Mouse (Mus musculus) forebrain, embryonic 13.5 days (tissue): ENCODE data around the gene Rpl18a. TPM values are rescaled to one million over a fixed set of nuclear protein-coding genes. Genes with fewer than 3 reads are reported as not detected.

ENCODE experiments used
- ATAC-seq: fragments of 200-750 bp; cut with Nextera tagmentation; 2 replicates; pipeline ENCODE4 v1.8.0; 2017
- H3K27ac ChIP-seq: fragments of 300-500 bp; sonication (generic); 2 replicates; pipeline ENCODE4 v1.5.1; 2015; ENCODE audit warnings: inconsistent platforms, mild to moderate bottlenecking, moderate library complexity
- H3K27me3 ChIP-seq: fragments of 300-500 bp; sonication (generic); 2 replicates; pipeline ENCODE4 v1.6.1; 2015; ENCODE audit warnings: mild to moderate bottlenecking, inconsistent platforms
- H3K36me3 ChIP-seq: fragments of 300-500 bp; sonication (generic); 2 replicates; pipeline ENCODE4 v1.6.1; 2015; ENCODE audit warnings: mild to moderate bottlenecking, inconsistent platforms; ENCODE audit not compliant: poor library complexity, severe bottlenecking
- H3K4me1 ChIP-seq: fragments of 300-500 bp; sonication (generic); 2 replicates; pipeline ENCODE4 v1.6.1; 2015; ENCODE audit warnings: inconsistent platforms
- H3K4me2 ChIP-seq: fragments of 300-500 bp; sonication (generic); 2 replicates; pipeline ENCODE4 v1.6.1; 2015; ENCODE audit warnings: inconsistent platforms, mild to moderate bottlenecking, moderate library complexity
- H3K4me3 ChIP-seq: fragments of 300-500 bp; sonication (generic); 2 replicates; pipeline ENCODE4 v1.5.1; 2015; ENCODE audit warnings: mild to moderate bottlenecking, inconsistent platforms
- H3K9ac ChIP-seq: fragments of 300-500 bp; sonication (generic); 2 replicates; pipeline ENCODE4 v1.6.1; 2015; ENCODE audit warnings: mild to moderate bottlenecking, inconsistent platforms
- H3K9me3 ChIP-seq: fragments of 300-500 bp; sonication (generic); replicated peaks from 2 replicates; pipeline ENCODE4 v1.6.1; 2016; ENCODE audit warnings: inconsistent platforms
- WGBS: fragments of 180-500 bp; shearing (Covaris S2); methylation state at CpG from one replicate; pipeline ENCODE4 v1.1.7; 2015; 5-methylcytosine and 5-hydroxymethylcytosine counted together
- polyA plus RNA-seq: library from polyadenylated mRNA; unstranded; fragments of >200 nt; fragmentation: Nextera tagmentation; extraction: Ambion mirVana; gene quantifications from 2 replicates; pipeline ENCODE4 v1.2.1, GENCODE M21; 2015

The Rpl18a gene
- 3,255 and 3,517 TPM in 2 replicates for polyA plus RNA-seq

- Histone ChIP-seq H3K27me3 (peaks cover 33% of the 10 kb centered on the region), H3K4me1 (peaks cover 22% of the 10 kb centered on the region), H3K9me3 (no peaks in the 10 kb centered on the region), H3K4me2 (peak within 1 kb of the TSS; percentile 98), H3K4me3 (peak within 1 kb of the TSS; percentile 88), H3K36me3 (peaks cover 31% of the 10 kb centered on the region), H3K9ac (peak within 1 kb of the TSS; percentile 91), H3K27ac (peak within 1 kb of the TSS; percentile 53)
- under 1% methylated on average over 60 of the region's 60 CpGs for WGBS
- ATAC-seq, result peak; percentile 98
Measured at GRCm38 (mm10) chr8:70897021-70897680, at the start of gene Rpl18a. TSS of gene Rpl18a (minus strand) at chr8:70897412.

DNA sequence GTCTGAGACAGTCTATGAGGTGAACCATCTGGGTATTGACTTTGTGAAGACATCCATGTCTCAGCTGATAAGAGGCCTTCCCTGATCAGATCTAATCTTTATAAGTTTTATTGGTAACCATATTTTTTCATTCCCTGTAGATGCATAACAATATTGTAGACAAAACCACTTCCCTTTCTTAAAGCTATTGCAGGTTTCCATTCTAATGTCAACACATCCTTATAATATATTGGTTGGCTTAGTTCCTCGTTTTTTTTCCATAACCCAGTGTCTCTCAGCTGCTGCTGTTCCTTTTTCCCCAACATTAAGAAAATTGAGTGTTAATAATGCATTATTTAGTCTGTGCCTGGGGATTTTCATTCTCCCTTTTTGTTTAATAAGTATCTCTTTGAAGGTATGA is 46.0 kb upstream of the Rpl18a start:
- Histone ChIP-seq H3K4me3 (no peak overlapping the region), H3K36me3 (no peaks in the 10 kb centered on the region)
- WGBS, result 43% methylated on average over 1 of the region's 1 CpGs

DNA sequence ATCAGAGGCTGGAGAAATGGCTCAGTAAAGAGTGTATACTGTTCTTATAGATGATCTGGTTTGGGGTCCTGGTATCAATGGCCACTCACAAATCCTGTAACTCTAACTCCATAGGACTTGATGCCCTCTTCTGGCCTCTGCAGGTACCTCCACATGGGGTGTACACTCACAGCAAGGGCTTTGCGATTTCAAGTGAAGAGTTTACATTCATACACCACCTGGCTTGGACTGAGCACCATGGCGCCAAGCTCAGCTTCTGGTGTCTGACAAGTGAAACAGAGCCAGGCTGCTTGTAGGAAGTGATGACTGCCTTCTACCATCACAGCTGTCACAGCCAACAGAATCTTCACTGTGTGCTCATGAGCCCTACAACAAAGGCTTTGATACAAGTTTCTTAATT is 44.3 kb upstream of the Rpl18a start:
- ATAC-seq, result no peak
- Histone ChIP-seq H3K36me3 (no peaks in the 10 kb centered on the region), H3K9ac (no peak overlapping the region), H3K4me2 (no peak overlapping the region), H3K27ac (no peak overlapping the region), H3K9me3 (no peaks in the 10 kb centered on the region), H3K4me3 (no peak overlapping the region), H3K4me1 (no peaks in the 10 kb centered on the region), H3K27me3 (no peaks in the 10 kb centered on the region)
- 65% methylated on average over 2 of the region's 2 CpGs for WGBS

More for the DNA sequence above, 46.0 kb upstream of the Rpl18a start:
- no peaks in the 10 kb centered on the region for H3K4me1 ChIP-seq
- H3K9me3 ChIP-seq, result no peaks in the 10 kb centered on the region
- no peaks in the 10 kb centered on the region for H3K27me3 ChIP-seq
- no peak overlapping the region for H3K4me2 ChIP-seq
- H3K27ac ChIP-seq, result no peak overlapping the region
- H3K9ac ChIP-seq, result no peak overlapping the region
- ATAC-seq, result no peak

- Histone ChIP-seq H3K4me1 (no peaks in the 10 kb centered on the region), H3K9ac (no peak overlapping the region), H3K9me3 (no peaks in the 10 kb centered on the region), H3K36me3 (peaks cover 11% of the 10 kb centered on the region; the same call in 1 of the 2 replicates), H3K4me2 (no peak overlapping the region), H3K4me3 (no peak overlapping the region), H3K27ac (no peak overlapping the region), H3K27me3 (no peaks in the 10 kb centered on the region)
- 78% methylated on average over 6 of the region's 6 CpGs for WGBS
- no peak for ATAC-seq
Measured at GRCm38 (mm10) chr8:70937200-70937599, 40.0 kb upstream of the Rpl18a start.

DNA sequence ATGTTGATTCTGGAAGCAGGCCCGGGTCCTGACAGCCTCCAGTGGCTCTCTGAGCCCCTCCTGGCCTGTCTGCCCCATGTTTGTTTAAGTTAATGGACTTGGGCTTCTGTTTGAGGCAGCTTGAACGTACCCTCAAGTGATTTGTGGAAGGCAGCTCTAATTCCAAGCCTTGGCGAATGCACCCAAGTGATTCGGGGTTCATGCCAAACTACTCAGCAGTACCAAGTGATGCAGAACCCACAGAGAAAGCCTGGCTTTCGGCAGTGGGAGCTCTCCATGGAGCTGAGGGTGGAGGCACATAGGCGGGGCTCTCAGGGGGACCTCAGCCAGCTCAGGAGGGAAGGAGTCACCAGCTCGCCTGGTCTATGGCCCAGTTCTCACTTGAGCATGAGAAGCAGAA is 37.6 kb upstream of the Rpl18a start:
- Histone ChIP-seq H3K9ac (no peak overlapping the region), H3K27ac (no peak overlapping the region), H3K9me3 (no peaks in the 10 kb centered on the region), H3K4me3 (no peak overlapping the region), H3K4me2 (no peak overlapping the region), H3K36me3 (peaks cover 23% of the 10 kb centered on the region), H3K27me3 (no peaks in the 10 kb centered on the region), H3K4me1 (no peaks in the 10 kb centered on the region)
- 79% methylated on average over 7 of the region's 7 CpGs for WGBS
- no peak for ATAC-seq

DNA sequence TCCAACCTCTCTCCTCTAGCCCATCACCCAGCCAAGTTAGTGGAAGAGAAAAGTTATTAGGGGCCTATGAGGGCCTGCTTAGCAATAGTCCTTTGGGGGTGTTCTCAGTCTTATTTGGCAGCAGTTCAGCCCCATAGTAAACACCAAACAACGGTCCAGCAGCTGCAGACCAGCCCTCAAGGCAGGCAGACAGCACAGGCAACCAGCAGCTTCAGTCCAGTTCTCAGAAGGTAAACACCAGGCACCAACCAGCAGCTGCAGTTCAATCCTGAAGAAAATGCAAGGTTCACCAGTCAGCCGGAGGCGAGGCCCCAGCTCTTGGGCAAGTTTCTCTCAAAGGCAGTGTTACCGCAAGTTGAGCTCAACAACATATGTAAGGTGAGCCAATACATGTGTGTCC is 35.8 kb upstream of the Rpl18a start:
- Histone ChIP-seq H3K9me3 (no peaks in the 10 kb centered on the region), H3K36me3 (peaks cover 23% of the 10 kb centered on the region), H3K4me1 (no peaks in the 10 kb centered on the region), H3K4me3 (no peak overlapping the region), H3K27ac (no peak overlapping the region), H3K27me3 (no peaks in the 10 kb centered on the region), H3K9ac (no peak overlapping the region), H3K4me2 (no peak overlapping the region)
- WGBS, result 96% methylated on average over 4 of the region's 4 CpGs
- ATAC-seq, result no peak

- no peaks in the 10 kb centered on the region for H3K4me1 ChIP-seq
- H3K4me3 ChIP-seq, result no peak overlapping the region
- H3K27me3 ChIP-seq, result no peaks in the 10 kb centered on the region
- H3K9ac ChIP-seq, result no peak overlapping the region
- H3K4me2 ChIP-seq, result no peak overlapping the region
- no peak for ATAC-seq
- H3K36me3 ChIP-seq, result peaks cover 23% of the 10 kb centered on the region
- 92% methylated on average over 11 of the region's 11 CpGs for WGBS
- no peak overlapping the region for H3K27ac ChIP-seq
- no peaks in the 10 kb centered on the region for H3K9me3 ChIP-seq
Measured at GRCm38 (mm10) chr8:70931731-70932130, 34.5 kb upstream of the Rpl18a start.

DNA sequence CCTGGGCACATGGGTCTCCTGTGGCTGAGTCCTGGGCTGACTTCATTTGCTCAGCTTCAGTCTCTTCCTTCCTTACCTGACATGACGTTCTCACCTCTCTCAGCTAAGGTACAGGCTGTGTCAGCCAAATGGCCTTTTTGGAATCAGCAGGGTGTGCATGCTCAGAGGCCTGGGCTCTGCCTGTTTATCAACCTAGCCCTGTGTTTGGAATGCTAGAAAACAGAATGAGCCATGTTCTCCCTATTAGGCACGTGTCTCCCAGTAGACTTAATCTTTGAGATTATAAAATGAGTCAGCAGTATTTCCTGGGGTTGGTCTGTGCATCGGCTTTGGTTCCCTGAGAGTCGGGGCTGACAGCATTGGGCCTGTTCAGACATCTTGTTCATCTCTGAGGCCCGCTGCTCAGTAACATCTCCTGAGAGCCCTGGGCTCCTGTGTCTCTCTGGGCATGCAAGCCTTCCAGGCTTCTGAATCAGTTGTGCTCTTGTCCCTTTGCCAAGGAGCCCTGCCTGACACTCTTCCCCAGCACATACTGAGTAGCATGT is 31.6 kb upstream of the Rpl18a start:
- Histone ChIP-seq H3K9ac (no peak overlapping the region), H3K27me3 (no peaks in the 10 kb centered on the region), H3K36me3 (peaks cover 23% of the 10 kb centered on the region), H3K9me3 (no peaks in the 10 kb centered on the region), H3K27ac (no peak overlapping the region), H3K4me3 (no peak overlapping the region), H3K4me1 (no peaks in the 10 kb centered on the region), H3K4me2 (no peak overlapping the region)
- no peak for ATAC-seq
- 86% methylated on average over 5 of the region's 5 CpGs for WGBS

DNA sequence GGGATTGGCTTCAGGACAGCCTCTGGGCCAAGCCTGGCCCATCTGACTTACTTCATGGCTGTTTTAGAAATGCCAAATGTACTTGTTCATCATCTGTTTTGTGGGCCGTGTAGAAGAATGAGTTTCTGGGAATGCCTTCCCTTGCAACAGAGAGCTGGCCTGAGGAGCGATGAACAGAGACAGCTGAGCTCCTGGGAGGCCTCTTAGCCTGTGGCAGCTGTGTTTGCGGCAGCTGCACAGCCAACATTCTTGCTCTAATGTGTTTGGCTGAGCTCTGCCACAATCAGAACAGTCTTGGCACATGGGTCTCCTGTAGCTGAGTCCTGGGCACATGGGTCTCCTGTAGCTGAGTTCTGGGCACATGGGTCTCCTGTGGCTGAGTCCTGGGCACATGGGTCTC is 30.9 kb upstream of the Rpl18a start:
- no peak for ATAC-seq
- no peaks in the 10 kb centered on the region for H3K4me1 ChIP-seq
- H3K9me3 ChIP-seq, result no peaks in the 10 kb centered on the region
- H3K4me2 ChIP-seq, result no peak overlapping the region
- 93% methylated on average over 3 of the region's 3 CpGs for WGBS
- no peaks in the 10 kb centered on the region for H3K27me3 ChIP-seq
- H3K27ac ChIP-seq, result no peak overlapping the region
- H3K36me3 ChIP-seq, result peaks cover 26% of the 10 kb centered on the region
- H3K4me3 ChIP-seq, result no peak overlapping the region
- no peak overlapping the region for H3K9ac ChIP-seq

GRCm38 (mm10) chr8:70926396-70926795 is 29.2 kb upstream of the Rpl18a start:
- Histone ChIP-seq H3K27me3 (no peaks in the 10 kb centered on the region), H3K4me3 (no peak overlapping the region)
- 92% methylated on average over 5 of the region's 5 CpGs for WGBS

DNA sequence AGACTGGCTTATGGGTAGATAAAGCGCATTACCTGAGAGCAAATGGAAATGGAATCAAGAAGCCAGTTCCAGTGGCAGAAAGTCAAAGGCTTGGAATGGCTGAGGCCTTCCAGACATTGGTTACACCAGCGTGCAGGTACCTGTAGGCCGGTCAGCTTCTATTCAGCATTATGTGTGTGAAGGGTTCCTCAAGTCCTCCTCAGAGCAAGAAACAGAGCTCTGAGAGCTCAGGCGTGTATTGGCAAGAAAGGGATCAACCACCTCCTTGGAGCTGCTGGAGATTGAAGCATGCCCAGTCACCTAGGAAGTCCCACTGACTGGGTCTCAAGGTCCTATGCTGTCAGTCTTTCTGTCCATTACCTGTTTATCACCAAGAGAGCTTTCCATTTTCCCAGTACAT is 28.5 kb upstream of the Rpl18a start:
- H3K9ac ChIP-seq, result no peak overlapping the region
- H3K36me3 ChIP-seq, result peaks cover 12% of the 10 kb centered on the region
- H3K27ac ChIP-seq, result no peak overlapping the region
- no peak for ATAC-seq
- H3K4me3 ChIP-seq, result no peak overlapping the region
- no peaks in the 10 kb centered on the region for H3K9me3 ChIP-seq
- no peaks in the 10 kb centered on the region for H3K4me1 ChIP-seq
- no peaks in the 10 kb centered on the region for H3K27me3 ChIP-seq
- WGBS, result 94% methylated on average over 4 of the region's 4 CpGs
- H3K4me2 ChIP-seq, result no peak overlapping the region

More at GRCm38 (mm10) chr8:70926396-70926795, 29.2 kb upstream of the Rpl18a start:
- Histone ChIP-seq H3K9ac (no peak overlapping the region), H3K36me3 (peaks cover 11% of the 10 kb centered on the region), H3K4me1 (no peaks in the 10 kb centered on the region), H3K9me3 (no peaks in the 10 kb centered on the region), H3K27ac (no peak overlapping the region), H3K4me2 (no peak overlapping the region)
- ATAC-seq, result no peak

- Histone ChIP-seq H3K27ac (no peak overlapping the region), H3K9ac (no peak overlapping the region), H3K4me2 (no peak overlapping the region), H3K4me3 (no peak overlapping the region), H3K36me3 (peaks cover 23% of the 10 kb centered on the region), H3K9me3 (no peaks in the 10 kb centered on the region), H3K27me3 (no peaks in the 10 kb centered on the region), H3K4me1 (no peaks in the 10 kb centered on the region)
- ATAC-seq, result no peak
- WGBS, result 91% methylated on average over 4 of the region's 4 CpGs
Measured at GRCm38 (mm10) chr8:70924151-70924550, 26.9 kb upstream of the Rpl18a start.
